Mouse (Mus musculus) cortical plate, adult 2 months (tissue): ENCODE data around the gene Steap3.

ENCODE experiments used
- CTCF ChIP-seq: fragments of 200-500 bp; IDR thresholded peaks from 2 replicates; pipeline ENCODE4 v1.5.1; 2011; ENCODE audit warnings: mild to moderate bottlenecking, control low read depth, low read length; ENCODE audit not compliant: insufficient read depth; ENCODE audit errors: extremely low read depth
- POLR2A ChIP-seq: fragments of 200-500 bp; IDR thresholded peaks from 2 replicates; pipeline ENCODE4 v1.6.1; 2011; ENCODE audit warnings: mild to moderate bottlenecking, low read length, control low read depth; ENCODE audit not compliant: insufficient read depth; ENCODE audit errors: extremely low read depth

DNA sequence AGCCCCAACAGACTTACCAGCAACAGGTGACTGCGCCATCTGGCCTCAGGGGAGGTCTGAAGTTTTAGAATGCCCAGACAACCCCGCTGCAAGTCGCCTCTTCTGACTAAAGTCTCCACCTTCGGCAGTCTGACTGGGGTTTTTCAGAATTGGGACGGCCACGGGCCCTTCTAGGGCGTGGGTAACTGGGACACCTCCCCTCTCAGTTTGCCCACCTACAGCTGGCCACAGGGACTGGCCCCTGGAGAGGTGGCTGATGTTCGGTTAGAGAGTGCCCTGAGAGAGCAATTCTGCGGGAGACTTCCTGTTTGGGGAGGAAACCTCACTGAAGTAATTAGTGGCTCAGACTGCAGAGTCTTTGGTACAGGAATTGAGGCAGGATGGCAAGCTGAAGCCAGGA, 13.8 kb downstream of the Steap3 start:
- TF ChIP-seq POLR2A (no peak), CTCF (no peak)
